Mouse (Mus musculus): ENCODE measurements around the gene Cpne7.

- TF ChIP-seq CTCF (IDR thresholded peaks at IDR 0.05; ENCODE audit: control insufficient read depth, insufficient read depth, low read length) (no peak), POLR2A (IDR thresholded peaks at IDR 0.05; ENCODE audit: borderline replicate concordance, control insufficient read depth, low read depth, low read length) (no peak)
Observed at GRCm38 (mm10) chr8:123082993-123083392, 34.2 kb upstream of the Cpne7 start.
